ENCODE assay signal across 11 mouse cellular contexts in the genomic region with DNA sequence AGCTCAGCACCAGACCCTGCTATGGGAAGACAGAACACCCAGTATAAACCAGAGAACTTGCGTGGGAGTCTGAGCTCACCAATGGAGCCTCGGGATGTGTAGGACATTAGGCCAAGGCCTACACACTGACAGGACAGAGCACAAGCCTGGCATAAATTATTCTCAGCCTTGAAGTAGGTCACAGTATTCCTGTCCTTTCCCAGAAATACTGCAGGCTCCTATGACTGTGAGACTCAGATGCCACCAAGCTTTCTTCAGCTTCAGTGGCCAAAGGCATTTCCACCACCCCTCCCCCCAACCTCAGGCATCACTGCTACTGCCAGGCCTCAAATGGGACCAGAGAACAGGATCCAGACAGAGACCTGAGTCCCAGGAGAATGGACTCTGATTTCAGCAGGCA. TPM values are rescaled to one million over a fixed set of nuclear protein-coding genes. Genes with fewer than 3 reads are reported as not detected.
A peak's percentile ranks its signal among the peaks of the same experiment; 100 is the strongest.
DNase-seq lines count a peak whose midpoint lies in the region.
"Had no signal": no experiment of that assay in that cellular context is flagged by ENCODE, and none has a peak within 500 bp of the region (broad histone marks: within the 10 kb centered on the region; RNA-seq: fewer than 3 reads in every experiment).

No protein-coding gene starts in this region.

- DNase-seq in cerebellum, postnatal 10 days: peak; percentile 24 to 34
- DNase-seq in cerebellum, adult 9-10 months: no peak
- peak; percentile 8 for DNase-seq in kidney, adult 9 months
- no peak for DNase-seq in kidney, adult 18-20 months
- DNase-seq in right cerebral cortex, adult 18-20 months: peak; percentile 29
- DNase-seq in right cerebral cortex, postnatal 36 days (ENCODE audit: low spot score in 2 of 2): no peak
- peak; percentile 44 for DNase-seq in retina, postnatal 1 day
- no peak for DNase-seq in heart, adult 8-10 months (ENCODE audit: low spot score)
- DNase-seq: cerebellum, adult 11-12 months; embryo, embryonic 11 days; thymus, postnatal 14 days had no signal

RNA-seq across cellular contexts. Expression of gene Pde1a, which starts 54.7 kb away (rescaled TPM):
- total RNA-seq in heart, adult 8-10 months (2022): 1 to 10 TPM; 6.0 to 7.9 (median 6.5) TPM

Comparison
In these comparisons a context has a peak if more than half of its experiments do, and no peak if none do; other contexts are left out.
1. DNase-seq: peak in cerebellum, postnatal 10 days (2 of 2), kidney, adult 9 months (single experiment), right cerebral cortex, adult 18-20 months (single experiment) and retina, postnatal 1 day (single experiment); none in cerebellum, adult 9-10 months (single experiment), kidney, adult 18-20 months (single experiment), right cerebral cortex, postnatal 36 days (0 of 2) and heart, adult 8-10 months (single experiment).